Mouse (Mus musculus) limb, embryonic 12.5 days (tissue): ENCODE results near the gene Wipf2. TPM values are rescaled to one million over a fixed set of nuclear protein-coding genes. Genes with fewer than 3 reads are reported as not detected.
"Not testable (repeated sequence)": the region's sequence is repeated elsewhere in the genome, so short reads cannot be mapped to it uniquely, and the experiment has no call there.

Experiments used
- ATAC-seq: fragments of 200-750 bp; cut with Nextera tagmentation; 2 replicates; pipeline ENCODE4 v1.8.0; 2017; ENCODE audit warnings: low read depth, moderate TSS enrichment; ENCODE audit not compliant: insufficient number of reproducible peaks, insufficient read depth, low FRiP score, low TSS enrichment
- H3K27ac ChIP-seq: fragments of 300-500 bp; sonication (generic); 2 replicates; pipeline ENCODE4 v1.5.1; 2016; ENCODE audit warnings: mild to moderate bottlenecking, moderate library complexity
- H3K27me3 ChIP-seq: fragments of 300-500 bp; sonication (generic); 2 replicates; pipeline ENCODE4 v1.6.1; 2016; ENCODE audit warnings: mild to moderate bottlenecking, moderate library complexity
- H3K36me3 ChIP-seq: fragments of 300-500 bp; sonication (generic); 2 replicates; pipeline ENCODE4 v1.6.1; 2016; ENCODE audit warnings: mild to moderate bottlenecking, moderate library complexity
- H3K4me1 ChIP-seq: fragments of 300-500 bp; sonication (generic); replicated peaks from 2 replicates; pipeline ENCODE4 v1.6.1; 2016
- H3K4me2 ChIP-seq: fragments of 300-500 bp; sonication (generic); 2 replicates; pipeline ENCODE4 v1.6.1; 2016; ENCODE audit warnings: mild to moderate bottlenecking, moderate library complexity
- H3K4me3 ChIP-seq: fragments of 300-500 bp; sonication (generic); replicated peaks from 2 replicates; pipeline ENCODE4 v1.5.1; 2016; ENCODE audit warnings: mild to moderate bottlenecking
- H3K9ac ChIP-seq: fragments of 300-500 bp; sonication (generic); replicated peaks from 2 replicates; pipeline ENCODE4 v1.6.1; 2016; ENCODE audit warnings: mild to moderate bottlenecking, moderate library complexity
- H3K9me3 ChIP-seq: fragments of 300-500 bp; sonication (generic); 2 replicates; pipeline ENCODE4 v1.6.1; 2016; ENCODE audit warnings: mild to moderate bottlenecking, moderate library complexity
- WGBS: fragments of 180-500 bp; shearing (Covaris S2); methylation state at CpG from one replicate; pipeline ENCODE4 v1.1.7; 2016; 5-methylcytosine and 5-hydroxymethylcytosine counted together
- polyA plus RNA-seq: library from polyadenylated mRNA; unstranded; fragments of >200 nt; fragmentation: Nextera tagmentation; extraction: Ambion mirVana; gene quantifications from 2 replicates; pipeline ENCODE4 v1.2.1, GENCODE M21; 2016

The Wipf2 gene
- polyA plus RNA-seq, 1 experiment from 2014 or later, result 5.8 TPM

- peaks cover 16% of the 10 kb centered on the region for H3K4me1 ChIP-seq
- no peak for ATAC-seq
- H3K27ac ChIP-seq, result no peak overlapping the region
- H3K9me3 ChIP-seq, result no peaks in the 10 kb centered on the region
- H3K9ac ChIP-seq, result no peak overlapping the region
- no peaks in the 10 kb centered on the region for H3K27me3 ChIP-seq
- peaks cover 63% of the 10 kb centered on the region for H3K36me3 ChIP-seq
- no peak overlapping the region for H3K4me2 ChIP-seq
- 93% methylated on average over 11 of the region's 11 CpGs for whole genome bisulfite sequencing
- no peak overlapping the region for H3K4me3 ChIP-seq
These were observed 47.0 kb downstream of the Wipf2 start for GRCm38 (mm10) chr11:98910415-98910814.

- no peaks in the 10 kb centered on the region for H3K27me3 ChIP-seq
- H3K9ac ChIP-seq, result no peak overlapping the region
- no peak for ATAC-seq
- H3K4me1 ChIP-seq, result peaks cover 16% of the 10 kb centered on the region
- H3K4me2 ChIP-seq, result no peak overlapping the region
- no peak overlapping the region for H3K27ac ChIP-seq
- no peaks in the 10 kb centered on the region for H3K9me3 ChIP-seq
- H3K4me3 ChIP-seq, result no peak overlapping the region
- WGBS, result 89% methylated on average over 5 of the region's 5 CpGs
- peaks cover 67% of the 10 kb centered on the region for H3K36me3 ChIP-seq
These were observed 48.1 kb downstream of the Wipf2 start for GRCm38 (mm10) chr11:98911498-98911897.

GRCm38 (mm10) chr11:98914196-98914595, 50.8 kb downstream of the Wipf2 start:
- WGBS, result 62% methylated on average over 11 of the region's 11 CpGs
- H3K36me3 ChIP-seq, result peaks cover 92% of the 10 kb centered on the region
- H3K27ac ChIP-seq, result peak overlapping the region; percentile 17; the same call in 1 of the 2 replicates
- no peak overlapping the region for H3K4me3 ChIP-seq
- H3K4me1 ChIP-seq, result peaks cover 22% of the 10 kb centered on the region
- no peaks in the 10 kb centered on the region for H3K27me3 ChIP-seq
- no peak overlapping the region for H3K4me2 ChIP-seq
- no peak overlapping the region; the same call in 1 of the 2 replicates for H3K9ac ChIP-seq
- H3K9me3 ChIP-seq, result no peaks in the 10 kb centered on the region
- ATAC-seq, result no peak

- not testable (repeated sequence) for H3K9ac ChIP-seq, H3K27me3 ChIP-seq, H3K9me3 ChIP-seq, ATAC-seq, H3K4me3 ChIP-seq, H3K27ac ChIP-seq, H3K4me2 ChIP-seq
- 93% methylated on average over 3 of the region's 3 CpGs for WGBS
- H3K36me3 ChIP-seq, result peaks cover 94% of the 10 kb centered on the region
- H3K4me1 ChIP-seq, result peaks cover 19% of the 10 kb centered on the region
These were observed 52.9 kb downstream of the Wipf2 start for GRCm38 (mm10) chr11:98916376-98916775.

GRCm38 (mm10) chr11:98917428-98918005, 54.1 kb downstream of the Wipf2 start:
- WGBS, result 57% methylated on average over 13 of the region's 13 CpGs
- Histone ChIP-seq H3K4me3 (no peak overlapping the region), H3K36me3 (peaks cover 85% of the 10 kb centered on the region), H3K27me3 (no peaks in the 10 kb centered on the region), H3K9me3 (no peaks in the 10 kb centered on the region), H3K9ac (no peak overlapping the region), H3K27ac (peak overlapping the region; percentile 74), H3K4me1 (peaks cover 27% of the 10 kb centered on the region), H3K4me2 (no peak overlapping the region)
- ATAC-seq, result no peak

GRCm38 (mm10) chr11:98918231-98918630, 54.8 kb downstream of the Wipf2 start:
- Histone ChIP-seq H3K27me3 (no peaks in the 10 kb centered on the region), H3K4me3 (no peak overlapping the region), H3K4me1 (peaks cover 35% of the 10 kb centered on the region), H3K4me2 (no peak overlapping the region), H3K9me3 (no peaks in the 10 kb centered on the region), H3K36me3 (peaks cover 79% of the 10 kb centered on the region), H3K27ac (peak overlapping the region; percentile 74), H3K9ac (no peak overlapping the region)
- no peak for ATAC-seq
- 60% methylated on average over 9 of the region's 9 CpGs for WGBS

- Histone ChIP-seq H3K4me1 (peaks cover 42% of the 10 kb centered on the region), H3K36me3 (peaks cover 71% of the 10 kb centered on the region), H3K4me2 (no peak overlapping the region), H3K9ac (no peak overlapping the region), H3K9me3 (no peaks in the 10 kb centered on the region), H3K27me3 (no peaks in the 10 kb centered on the region), H3K4me3 (no peak overlapping the region), H3K27ac (peak overlapping the region; percentile 74; the same call in 1 of the 2 replicates)
- WGBS, result 95% methylated on average over 11 of the region's 11 CpGs
- no peak for ATAC-seq
These were observed 55.6 kb downstream of the Wipf2 start for GRCm38 (mm10) chr11:98919009-98919408.

GRCm38 (mm10) chr11:98921813-98922212, 58.4 kb downstream of the Wipf2 start:
- H3K9ac ChIP-seq, H3K27me3 ChIP-seq, H3K9me3 ChIP-seq, ATAC-seq: not testable (repeated sequence)
- H3K27ac ChIP-seq, result peak overlapping the region; percentile 96
- H3K4me2 ChIP-seq, result peak overlapping the region; percentile 32
- WGBS, result 33% methylated on average over 15 of the region's 15 CpGs
- H3K4me1 ChIP-seq, result peaks cover 70% of the 10 kb centered on the region
- 0 out of 2 replicates have a peak overlapping the region, but pooled peaks have one; percentile 1 for H3K4me3 ChIP-seq
- peaks cover 46% of the 10 kb centered on the region for H3K36me3 ChIP-seq

- H3K4me1 ChIP-seq, result peaks cover 71% of the 10 kb centered on the region
- H3K9ac ChIP-seq, H3K9me3 ChIP-seq, H3K27me3 ChIP-seq: not testable (repeated sequence)
- H3K4me2 ChIP-seq, result peak overlapping the region; percentile 32
- H3K36me3 ChIP-seq, result peaks cover 41% of the 10 kb centered on the region
- H3K27ac ChIP-seq, result peak overlapping the region; percentile 96
- 22% methylated on average over 10 of the region's 10 CpGs for WGBS
- peak; percentile 7; the same call in 1 of the 2 replicates for ATAC-seq
- H3K4me3 ChIP-seq, result 0 out of 2 replicates have a peak overlapping the region, but pooled peaks have one; percentile 1
These were observed 58.9 kb downstream of the Wipf2 start for GRCm38 (mm10) chr11:98922307-98922706.

GRCm38 (mm10) chr11:98922851-98923711, 59.6 kb downstream of the Wipf2 start:
- H3K4me1 ChIP-seq, result peaks cover 68% of the 10 kb centered on the region
- H3K9me3 ChIP-seq, H3K9ac ChIP-seq, H3K27me3 ChIP-seq: not testable (repeated sequence)
- peak overlapping the region; percentile 32 for H3K4me2 ChIP-seq
- peak; percentile 60 for ATAC-seq
- 16% methylated on average over 16 of the region's 16 CpGs for WGBS
- H3K36me3 ChIP-seq, result peaks cover 33% of the 10 kb centered on the region
- H3K27ac ChIP-seq, result peak overlapping the region; percentile 96
- 0 out of 2 replicates have a peak overlapping the region, but pooled peaks have one; percentile 1 for H3K4me3 ChIP-seq

- H3K4me2 ChIP-seq, result peak overlapping the region; percentile 47
- no peak for ATAC-seq
- peak overlapping the region; percentile 18; the same call in 1 of the 2 replicates for H3K9ac ChIP-seq
- H3K4me1 ChIP-seq, result peaks cover 77% of the 10 kb centered on the region
- WGBS, result 15% methylated on average over 5 of the region's 5 CpGs
- peak overlapping the region; percentile 96 for H3K27ac ChIP-seq
- no peaks in the 10 kb centered on the region for H3K9me3 ChIP-seq
- no peak overlapping the region for H3K4me3 ChIP-seq
- no peaks in the 10 kb centered on the region for H3K27me3 ChIP-seq
- peaks cover 17% of the 10 kb centered on the region for H3K36me3 ChIP-seq
These were observed 61.3 kb downstream of the Wipf2 start for GRCm38 (mm10) chr11:98924633-98925175.
